Mouse (Mus musculus): ENCODE measurements at regions not wholly inside any gene's neighbourhood (a gene's known extent, or its start where the extent isn't known, plus 50 kb on each side); places are given as distances from the start of the nearest gene placed in this dataset.

DNA sequence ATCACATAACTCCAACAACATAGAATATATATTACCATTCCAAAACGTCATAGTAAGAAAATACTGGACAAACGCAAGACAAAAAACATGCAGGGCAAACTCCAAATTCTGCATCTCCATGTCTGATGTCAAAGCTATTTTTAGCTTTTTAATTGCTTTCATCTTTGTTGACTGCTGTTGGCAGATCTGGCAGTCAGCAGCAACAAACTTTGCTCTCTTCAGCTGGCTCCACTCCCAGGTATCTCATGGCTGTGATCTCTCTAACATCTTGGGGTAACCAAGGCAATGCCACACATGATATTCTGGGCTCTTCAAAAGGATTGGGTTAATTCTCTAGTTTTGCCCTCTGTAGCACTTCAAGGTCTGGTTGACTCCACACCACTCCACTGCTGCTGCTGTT, 128.9 kb upstream of the Fst start:
- H3K4me2 ChIP-seq (ENCODE audit: low read depth, low read length), result no peak overlapping the region
- no peak overlapping the region for H3K27ac ChIP-seq (ENCODE audit: low read length)
- no peaks in the 10 kb centered on the region for H3K36me3 ChIP-seq (ENCODE audit: control insufficient read depth, insufficient read depth, low read length)
- 82% methylated on average over 2 of the region's 2 CpGs for WGBS
- H3K27me3 ChIP-seq (ENCODE audit: control insufficient read depth, insufficient read depth, low read length), result no peaks in the 10 kb centered on the region
- ATAC-seq (ENCODE audit: insufficient read depth, low FRiP score), result no peak
- no peak overlapping the region for H3K9ac ChIP-seq (ENCODE audit: low read length)
- no peaks in the 10 kb centered on the region for H3K9me3 ChIP-seq (replicated peaks; ENCODE audit: control insufficient read depth, low read length)
- H3K4me1 ChIP-seq (ENCODE audit: control insufficient read depth, insufficient read depth, low read length), result no peaks in the 10 kb centered on the region
- H3K4me3 ChIP-seq (replicated peaks; ENCODE audit: low read length), result no peak overlapping the region

DNA sequence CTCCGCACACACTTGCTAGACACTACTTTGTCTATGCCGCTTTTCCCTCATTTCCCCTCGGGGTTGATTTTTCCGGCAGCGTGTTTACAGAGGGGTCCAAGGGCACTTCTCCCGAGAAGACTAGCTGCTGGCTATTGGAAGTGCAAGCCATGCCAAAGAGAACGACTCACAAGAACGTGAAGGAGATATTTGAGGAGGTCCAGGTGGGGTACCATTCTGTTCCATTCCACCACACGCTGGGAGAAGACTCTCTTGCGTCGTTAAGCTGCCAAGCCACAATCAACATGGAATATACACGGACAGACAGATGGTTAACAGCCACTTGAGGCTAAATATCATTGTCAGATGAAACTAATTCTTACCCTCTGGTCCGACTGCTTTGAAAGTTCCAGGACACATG, 144.6 kb upstream of the Fst start:
- ATAC-seq (ENCODE audit: insufficient read depth, low FRiP score), result no peak
- H3K4me1 ChIP-seq (ENCODE audit: control insufficient read depth, insufficient read depth, low read length), result no peaks in the 10 kb centered on the region
- no peak overlapping the region for H3K27ac ChIP-seq (ENCODE audit: low read length)
- H3K4me2 ChIP-seq (ENCODE audit: low read depth, low read length), result no peak overlapping the region
- H3K4me3 ChIP-seq (replicated peaks; ENCODE audit: low read length), result no peak overlapping the region
- no peaks in the 10 kb centered on the region for H3K27me3 ChIP-seq (ENCODE audit: control insufficient read depth, insufficient read depth, low read length)
- H3K9ac ChIP-seq (ENCODE audit: low read length), result no peak overlapping the region
- WGBS, result 82% methylated on average over 13 of the region's 13 CpGs
- H3K36me3 ChIP-seq (ENCODE audit: control insufficient read depth, insufficient read depth, low read length), result no peaks in the 10 kb centered on the region
- no peaks in the 10 kb centered on the region for H3K9me3 ChIP-seq (replicated peaks; ENCODE audit: control insufficient read depth, low read length)

DNA sequence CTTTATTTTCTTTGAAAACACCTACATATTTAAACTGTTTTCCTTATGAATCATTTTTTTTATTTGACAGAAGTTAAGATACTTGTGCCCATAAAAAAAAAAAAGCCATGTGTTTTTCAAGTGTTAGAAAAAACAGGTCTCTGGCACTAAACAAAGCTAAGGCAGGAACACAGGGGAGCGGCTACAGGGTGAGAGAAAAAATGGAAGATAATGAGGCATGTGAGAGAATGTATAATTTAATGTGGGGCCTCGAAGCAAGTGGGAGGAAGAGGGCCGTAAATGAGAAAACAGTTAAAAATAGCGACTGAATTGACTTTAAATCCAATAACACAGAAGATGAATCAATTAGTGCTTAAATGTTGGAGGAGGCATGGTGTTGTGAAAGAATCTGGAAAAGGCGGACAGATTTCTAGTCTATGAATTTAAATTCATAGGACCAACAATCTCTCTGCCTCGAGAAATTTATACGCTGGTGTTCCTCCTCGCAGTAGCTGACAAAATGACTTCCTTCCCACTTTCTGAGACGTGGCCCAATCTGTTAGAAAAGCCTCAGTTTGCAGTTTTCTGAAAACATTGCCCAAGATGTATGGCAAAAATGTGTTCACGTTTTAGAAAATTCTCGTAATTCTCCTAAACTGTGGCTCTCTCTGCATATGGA, 145.4 kb upstream of the Fst start:
- ATAC-seq (ENCODE audit: insufficient read depth, low FRiP score), result no peak
- WGBS, result 81% methylated on average over 11 of the region's 11 CpGs
- Histone ChIP-seq H3K27me3 (ENCODE audit: control insufficient read depth, insufficient read depth, low read length) (no peaks in the 10 kb centered on the region), H3K4me3 (replicated peaks; ENCODE audit: low read length) (no peak overlapping the region), H3K27ac (ENCODE audit: low read length) (no peak overlapping the region), H3K4me2 (ENCODE audit: low read depth, low read length) (no peak overlapping the region), H3K4me1 (ENCODE audit: control insufficient read depth, insufficient read depth, low read length) (peaks cover 1% of the 10 kb centered on the region; the same call in 1 of the 2 replicates), H3K36me3 (ENCODE audit: control insufficient read depth, insufficient read depth, low read length) (no peaks in the 10 kb centered on the region), H3K9ac (ENCODE audit: low read length) (no peak overlapping the region), H3K9me3 (replicated peaks; ENCODE audit: control insufficient read depth, low read length) (no peaks in the 10 kb centered on the region)

DNA sequence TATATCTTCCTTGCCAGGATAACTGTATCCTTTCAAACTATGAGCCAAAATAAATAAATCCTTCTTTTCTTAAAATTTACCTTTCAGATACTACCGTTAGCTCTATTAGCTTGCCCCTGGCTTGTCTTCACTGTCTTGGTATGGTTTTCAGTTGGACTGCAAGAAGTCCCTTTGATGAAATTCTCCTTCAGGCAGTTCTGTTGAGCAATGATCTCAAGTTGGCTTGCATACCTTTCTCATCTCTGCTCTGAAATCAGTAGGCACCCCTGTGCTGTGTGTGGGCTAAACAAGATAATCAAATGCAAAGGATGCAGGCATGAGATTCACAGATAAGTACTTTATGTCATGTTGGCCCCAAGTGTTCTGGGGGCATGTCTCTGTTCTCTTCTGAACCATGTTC, 155.2 kb upstream of the Fst start:
- 89% methylated on average over 1 of the region's 1 CpGs for WGBS
- Histone ChIP-seq H3K36me3 (ENCODE audit: control insufficient read depth, insufficient read depth, low read length) (no peaks in the 10 kb centered on the region), H3K4me3 (replicated peaks; ENCODE audit: low read length) (no peak overlapping the region), H3K4me1 (ENCODE audit: control insufficient read depth, insufficient read depth, low read length) (peaks cover 4% of the 10 kb centered on the region; the same call in 1 of the 2 replicates), H3K27ac (ENCODE audit: low read length) (no peak overlapping the region), H3K4me2 (ENCODE audit: low read depth, low read length) (no peak overlapping the region), H3K27me3 (ENCODE audit: control insufficient read depth, insufficient read depth, low read length) (no peaks in the 10 kb centered on the region), H3K9me3 (replicated peaks; ENCODE audit: control insufficient read depth, low read length) (no peaks in the 10 kb centered on the region), H3K9ac (ENCODE audit: low read length) (no peak overlapping the region)
- ATAC-seq (ENCODE audit: insufficient read depth, low FRiP score), result no peak

DNA sequence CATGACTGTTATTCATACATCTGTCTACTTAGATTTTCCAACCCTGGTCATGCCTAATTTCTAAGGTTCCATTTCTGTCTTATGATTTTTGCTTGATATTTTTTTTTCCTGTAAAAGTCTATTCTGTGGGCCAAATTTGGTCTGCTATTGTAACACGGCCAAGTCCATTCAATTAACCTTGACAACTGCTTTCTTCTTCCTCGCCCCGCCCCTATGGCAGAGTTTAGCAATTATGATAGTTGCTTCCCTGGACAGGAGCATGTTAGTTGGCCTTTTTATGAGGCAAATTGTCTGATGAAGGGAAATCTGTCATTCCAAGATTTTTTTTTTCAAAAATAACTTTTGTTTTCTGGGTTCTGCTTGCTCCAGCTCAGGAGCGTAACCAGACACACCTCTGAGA, 160.7 kb upstream of the Fst start:
- Histone ChIP-seq H3K27ac (ENCODE audit: low read length) (no peak overlapping the region), H3K4me3 (replicated peaks; ENCODE audit: low read length) (no peak overlapping the region), H3K4me1 (ENCODE audit: control insufficient read depth, insufficient read depth, low read length) (no peaks in the 10 kb centered on the region), H3K36me3 (ENCODE audit: control insufficient read depth, insufficient read depth, low read length) (no peaks in the 10 kb centered on the region), H3K9ac (ENCODE audit: low read length) (no peak overlapping the region), H3K4me2 (ENCODE audit: low read depth, low read length) (no peak overlapping the region), H3K27me3 (ENCODE audit: control insufficient read depth, insufficient read depth, low read length) (no peaks in the 10 kb centered on the region), H3K9me3 (replicated peaks; ENCODE audit: control insufficient read depth, low read length) (no peaks in the 10 kb centered on the region)
- no peak for ATAC-seq (ENCODE audit: insufficient read depth, low FRiP score)
- 82% methylated on average over 4 of the region's 4 CpGs for WGBS

DNA sequence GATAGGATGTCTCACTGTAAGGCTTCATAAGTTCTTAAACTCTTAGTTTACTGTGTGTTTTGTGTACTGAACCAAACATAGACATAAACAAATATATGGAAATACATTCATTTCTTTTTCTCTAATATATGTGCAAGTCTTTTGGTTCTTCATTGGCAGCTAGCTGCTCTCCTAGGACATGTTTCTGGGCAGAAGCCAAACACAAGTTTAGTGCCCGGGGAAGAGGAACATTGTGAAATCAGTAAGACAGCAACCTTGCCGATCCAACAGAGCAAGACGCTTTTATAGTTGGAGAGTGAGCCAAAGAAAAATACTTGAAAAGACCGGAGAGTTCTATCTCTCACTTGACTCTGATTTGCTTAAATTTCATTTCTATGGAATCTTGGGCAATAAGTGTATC, 178.0 kb upstream of the Fst start:
- no peak for ATAC-seq (ENCODE audit: insufficient read depth, low FRiP score)
- WGBS, result 92% methylated on average over 4 of the region's 4 CpGs
- Histone ChIP-seq H3K4me1 (ENCODE audit: control insufficient read depth, insufficient read depth, low read length) (no peaks in the 10 kb centered on the region), H3K36me3 (ENCODE audit: control insufficient read depth, insufficient read depth, low read length) (no peaks in the 10 kb centered on the region), H3K4me2 (ENCODE audit: low read depth, low read length) (no peak overlapping the region), H3K9ac (ENCODE audit: low read length) (no peak overlapping the region), H3K4me3 (replicated peaks; ENCODE audit: low read length) (no peak overlapping the region), H3K27ac (ENCODE audit: low read length) (no peak overlapping the region), H3K27me3 (ENCODE audit: control insufficient read depth, insufficient read depth, low read length) (no peaks in the 10 kb centered on the region), H3K9me3 (replicated peaks; ENCODE audit: control insufficient read depth, low read length) (no peaks in the 10 kb centered on the region)

DNA sequence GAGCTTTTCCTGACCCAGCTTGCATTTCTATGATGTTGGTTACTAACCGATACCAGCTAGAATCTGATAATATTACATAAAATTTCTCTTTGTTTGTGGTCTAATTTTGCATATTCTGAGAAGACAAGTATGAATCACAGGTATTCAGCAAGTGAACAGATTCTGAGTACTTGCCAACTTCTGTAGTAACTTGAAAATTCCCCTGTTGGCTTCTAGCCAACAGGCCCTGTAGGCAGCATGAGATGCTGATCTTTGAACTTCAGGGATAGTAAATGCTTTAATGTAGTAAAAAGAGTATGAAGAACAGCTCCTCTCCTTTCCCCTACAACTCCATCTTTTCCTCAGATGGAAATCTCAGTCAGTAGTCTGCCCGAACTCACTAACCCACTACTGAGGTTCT, 178.5 kb upstream of the Mocs2 start:
- ATAC-seq (ENCODE audit: insufficient read depth, low FRiP score), result no peak
- 90% methylated on average over 2 of the region's 2 CpGs for WGBS
- Histone ChIP-seq H3K4me1 (ENCODE audit: control insufficient read depth, insufficient read depth, low read length) (no peaks in the 10 kb centered on the region), H3K4me3 (replicated peaks; ENCODE audit: low read length) (no peak overlapping the region), H3K4me2 (ENCODE audit: low read depth, low read length) (no peak overlapping the region), H3K9ac (ENCODE audit: low read length) (no peak overlapping the region), H3K27me3 (ENCODE audit: control insufficient read depth, insufficient read depth, low read length) (no peaks in the 10 kb centered on the region), H3K9me3 (replicated peaks; ENCODE audit: control insufficient read depth, low read length) (no peaks in the 10 kb centered on the region), H3K36me3 (ENCODE audit: control insufficient read depth, insufficient read depth, low read length) (no peaks in the 10 kb centered on the region), H3K27ac (ENCODE audit: low read length) (no peak overlapping the region)

DNA sequence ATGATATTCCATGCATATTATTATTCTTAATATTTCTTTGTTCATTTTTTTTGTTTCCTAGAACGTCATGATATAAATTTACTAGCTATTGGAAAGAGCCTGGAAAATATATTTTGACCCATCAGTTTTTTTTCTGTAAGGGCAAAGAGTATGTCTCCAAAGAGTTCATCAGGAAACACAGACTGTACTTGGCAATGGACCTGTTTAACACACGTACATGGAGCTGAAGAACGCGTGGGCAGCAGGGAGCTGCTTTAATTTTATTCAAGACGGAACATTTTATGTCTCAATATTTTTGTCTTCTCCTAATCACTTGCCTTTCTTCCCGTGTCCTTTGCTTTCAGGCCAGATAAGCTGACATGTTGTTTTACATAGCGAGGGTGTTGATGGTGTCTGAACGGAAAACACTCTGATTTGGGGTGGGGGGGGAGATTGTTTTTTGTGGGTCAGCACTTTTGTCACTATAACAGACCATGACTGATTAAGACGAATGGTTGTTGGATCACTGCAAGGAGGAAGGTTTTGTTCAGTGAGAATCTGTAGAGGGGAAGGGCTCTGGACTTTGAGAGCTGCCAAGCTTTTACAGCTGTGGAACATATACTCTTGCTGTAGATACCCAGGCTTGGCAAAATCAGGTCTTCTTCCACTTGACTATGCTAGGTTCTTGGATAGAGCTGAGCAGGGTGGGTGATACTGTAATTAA, 176.2 kb upstream of the Mocs2 start:
- no peak overlapping the region for H3K4me3 ChIP-seq (replicated peaks; ENCODE audit: low read length)
- H3K9ac ChIP-seq (ENCODE audit: low read length), result no peak overlapping the region
- no peaks in the 10 kb centered on the region for H3K4me1 ChIP-seq (ENCODE audit: control insufficient read depth, insufficient read depth, low read length)
- H3K36me3 ChIP-seq (ENCODE audit: control insufficient read depth, insufficient read depth, low read length), result no peaks in the 10 kb centered on the region
- no peaks in the 10 kb centered on the region for H3K9me3 ChIP-seq (replicated peaks; ENCODE audit: control insufficient read depth, low read length)
- WGBS, result 75% methylated on average over 9 of the region's 9 CpGs
- no peak overlapping the region for H3K27ac ChIP-seq (ENCODE audit: low read length)
- H3K4me2 ChIP-seq (ENCODE audit: low read depth, low read length), result no peak overlapping the region
- H3K27me3 ChIP-seq (ENCODE audit: control insufficient read depth, insufficient read depth, low read length), result no peaks in the 10 kb centered on the region
- no peak for ATAC-seq (ENCODE audit: insufficient read depth, low FRiP score)

DNA sequence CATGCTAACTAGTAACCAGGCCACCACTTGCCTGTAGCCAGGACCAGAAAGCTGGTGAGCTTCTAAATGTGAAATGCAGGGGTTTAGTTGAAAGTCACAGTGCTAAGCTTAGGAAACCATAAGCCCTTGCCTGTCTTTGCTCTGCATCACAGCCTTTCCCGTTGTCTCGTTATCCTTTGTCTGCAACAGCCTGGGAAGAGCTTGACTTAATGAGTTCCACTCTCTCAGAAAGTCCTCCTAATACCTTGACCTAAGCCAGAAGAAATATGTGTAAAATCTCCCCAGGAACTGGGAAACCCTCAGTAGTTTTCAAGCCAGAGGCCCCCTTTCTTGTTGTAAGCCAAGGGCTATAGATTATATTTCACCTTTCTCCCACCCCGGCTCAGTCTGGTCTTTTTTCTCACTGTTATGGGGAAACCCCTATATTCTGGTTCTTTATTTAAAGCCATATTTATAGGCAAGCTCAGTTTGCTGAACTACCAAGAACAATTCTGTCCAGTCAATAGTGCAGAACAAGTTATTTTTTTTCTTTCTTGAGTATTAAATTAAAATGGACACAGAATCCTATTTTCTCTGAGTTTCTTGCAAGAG, 175.0 kb upstream of the Mocs2 start:
- WGBS, result 60% methylated on average over 3 of the region's 3 CpGs
- no peak overlapping the region for H3K27ac ChIP-seq (ENCODE audit: low read length)
- H3K9me3 ChIP-seq (replicated peaks; ENCODE audit: control insufficient read depth, low read length), result no peaks in the 10 kb centered on the region
- H3K4me1 ChIP-seq (ENCODE audit: control insufficient read depth, insufficient read depth, low read length), result no peaks in the 10 kb centered on the region
- no peaks in the 10 kb centered on the region for H3K27me3 ChIP-seq (ENCODE audit: control insufficient read depth, insufficient read depth, low read length)
- ATAC-seq (ENCODE audit: insufficient read depth, low FRiP score), result no peak
- H3K4me3 ChIP-seq (replicated peaks; ENCODE audit: low read length), result no peak overlapping the region
- H3K9ac ChIP-seq (ENCODE audit: low read length), result no peak overlapping the region
- H3K4me2 ChIP-seq (ENCODE audit: low read depth, low read length), result no peak overlapping the region
- H3K36me3 ChIP-seq (ENCODE audit: control insufficient read depth, insufficient read depth, low read length), result no peaks in the 10 kb centered on the region
